Mouse (Mus musculus): ENCODE measurements at regions not wholly inside any gene's neighbourhood (a gene's known extent, or its start where the extent isn't known, plus 50 kb on each side); places are given as distances from the start of the nearest gene placed in this dataset.
"Not testable (repeated sequence)": the region's sequence is repeated elsewhere in the genome, so short reads cannot be mapped to it uniquely, and the experiment has no call there.

- H3K27ac ChIP-seq (ENCODE audit: low read depth, low read length): no peak overlapping the region
- H3K9me3 ChIP-seq (ENCODE audit: low read length): no peaks in the 10 kb centered on the region
- TF ChIP-seq CTCF (IDR thresholded peaks at IDR 0.05): no peak
- WGBS: 79% methylated on average over 6 of the region's 6 CpGs
- no peaks in the 10 kb centered on the region for H3K36me3 ChIP-seq (ENCODE audit: insufficient read depth, low read length)
- no peak overlapping the region for H3K4me2 ChIP-seq (ENCODE audit: low read depth, low read length, poor library complexity, severe bottlenecking)
- H3K9ac ChIP-seq (replicated peaks; ENCODE audit: low read length, poor library complexity, severe bottlenecking): no peak overlapping the region
- H3K4me3 ChIP-seq (ENCODE audit: low read depth, low read length): no peak overlapping the region
- ATAC-seq (ENCODE audit: low FRiP score) (no peak), DNase-seq (ENCODE audit: low spot score) (no peak)
- H3K4me1 ChIP-seq (ENCODE audit: insufficient read depth, low read length): no peaks in the 10 kb centered on the region
- no peaks in the 10 kb centered on the region for H3K27me3 ChIP-seq (ENCODE audit: insufficient read depth, low read length)
Observed at GRCm38 (mm10) chr6:117715056-117715777, 125.8 kb upstream of the Zfp637 start.

- H3K27ac ChIP-seq (ENCODE audit: low read depth, low read length); H3K4me3 ChIP-seq (ENCODE audit: low read depth, low read length); H3K36me3 ChIP-seq (ENCODE audit: insufficient read depth, low read length); H3K27me3 ChIP-seq (ENCODE audit: insufficient read depth, low read length); H3K9ac ChIP-seq (replicated peaks; ENCODE audit: low read length, poor library complexity, severe bottlenecking); DNase-seq (ENCODE audit: low spot score); H3K4me1 ChIP-seq (ENCODE audit: insufficient read depth, low read length); H3K9me3 ChIP-seq (ENCODE audit: low read length); H3K4me2 ChIP-seq (ENCODE audit: low read depth, low read length, poor library complexity, severe bottlenecking); ATAC-seq (ENCODE audit: low FRiP score): not testable (repeated sequence)
- 99% methylated on average over 7 of the region's 40 CpGs for WGBS
Observed at GRCm38 (mm10) chr6:117716422-117716821, 124.6 kb upstream of the Zfp637 start.

- not testable (repeated sequence) for DNase-seq (ENCODE audit: low spot score); H3K4me2 ChIP-seq (ENCODE audit: low read depth, low read length, poor library complexity, severe bottlenecking); H3K4me3 ChIP-seq (ENCODE audit: low read depth, low read length); H3K9me3 ChIP-seq (ENCODE audit: low read length); H3K27ac ChIP-seq (ENCODE audit: low read depth, low read length); H3K27me3 ChIP-seq (ENCODE audit: insufficient read depth, low read length); H3K9ac ChIP-seq (replicated peaks; ENCODE audit: low read length, poor library complexity, severe bottlenecking); H3K36me3 ChIP-seq (ENCODE audit: insufficient read depth, low read length); ATAC-seq (ENCODE audit: low FRiP score); H3K4me1 ChIP-seq (ENCODE audit: insufficient read depth, low read length)
- TF ChIP-seq CTCF (IDR thresholded peaks at IDR 0.05): peak; percentile 48
Observed at GRCm38 (mm10) chr6:117752338-117752737, 88.6 kb upstream of the Zfp637 start.

- ATAC-seq (ENCODE audit: low FRiP score); H3K27ac ChIP-seq (ENCODE audit: low read depth, low read length); H3K4me3 ChIP-seq (ENCODE audit: low read depth, low read length); H3K9me3 ChIP-seq (ENCODE audit: low read length); H3K27me3 ChIP-seq (ENCODE audit: insufficient read depth, low read length); H3K4me1 ChIP-seq (ENCODE audit: insufficient read depth, low read length); H3K36me3 ChIP-seq (ENCODE audit: insufficient read depth, low read length); H3K4me2 ChIP-seq (ENCODE audit: low read depth, low read length, poor library complexity, severe bottlenecking); DNase-seq (ENCODE audit: low spot score); H3K9ac ChIP-seq (replicated peaks; ENCODE audit: low read length, poor library complexity, severe bottlenecking): not testable (repeated sequence)
- 98% methylated on average over 2 of the region's 2 CpGs for WGBS
Observed at GRCm38 (mm10) chr6:117755682-117756081, 85.3 kb upstream of the Zfp637 start.

- H3K9me3 ChIP-seq (ENCODE audit: low read length): no peaks in the 10 kb centered on the region
- no peak overlapping the region for H3K9ac ChIP-seq (replicated peaks; ENCODE audit: low read length, poor library complexity, severe bottlenecking)
- no peak overlapping the region for H3K4me2 ChIP-seq (ENCODE audit: low read depth, low read length, poor library complexity, severe bottlenecking)
- H3K4me1 ChIP-seq (ENCODE audit: insufficient read depth, low read length): no peaks in the 10 kb centered on the region
- no peak for TF ChIP-seq CTCF (IDR thresholded peaks at IDR 0.05)
- DNase-seq (ENCODE audit: low spot score) (no peak), ATAC-seq (ENCODE audit: low FRiP score) (no peak)
- H3K27ac ChIP-seq (ENCODE audit: low read depth, low read length): no peak overlapping the region
- H3K4me3 ChIP-seq (ENCODE audit: low read depth, low read length): no peak overlapping the region
- whole genome bisulfite sequencing: 78% methylated on average over 8 of the region's 9 CpGs
- no peaks in the 10 kb centered on the region for H3K36me3 ChIP-seq (ENCODE audit: insufficient read depth, low read length)
- H3K27me3 ChIP-seq (ENCODE audit: insufficient read depth, low read length): no peaks in the 10 kb centered on the region
Observed at GRCm38 (mm10) chr6:117756176-117756575, 84.8 kb upstream of the Zfp637 start.

- H3K4me3 ChIP-seq (ENCODE audit: low read depth, low read length); H3K4me2 ChIP-seq (ENCODE audit: low read depth, low read length, poor library complexity, severe bottlenecking); ATAC-seq (ENCODE audit: low FRiP score); H3K9me3 ChIP-seq (ENCODE audit: low read length); H3K4me1 ChIP-seq (ENCODE audit: insufficient read depth, low read length); H3K36me3 ChIP-seq (ENCODE audit: insufficient read depth, low read length); H3K27ac ChIP-seq (ENCODE audit: low read depth, low read length); H3K9ac ChIP-seq (replicated peaks; ENCODE audit: low read length, poor library complexity, severe bottlenecking); H3K27me3 ChIP-seq (ENCODE audit: insufficient read depth, low read length): not testable (repeated sequence)
- TF ChIP-seq CTCF (IDR thresholded peaks at IDR 0.05): peak; percentile 79
- 13% methylated on average over 6 of the region's 6 CpGs for WGBS
- DNase-seq (ENCODE audit: low spot score): peak; percentile 64
Observed at GRCm38 (mm10) chr6:117758516-117758915, 82.5 kb upstream of the Zfp637 start.
